15 mouse cellular contexts compared by ENCODE assay signal in the genomic region with DNA sequence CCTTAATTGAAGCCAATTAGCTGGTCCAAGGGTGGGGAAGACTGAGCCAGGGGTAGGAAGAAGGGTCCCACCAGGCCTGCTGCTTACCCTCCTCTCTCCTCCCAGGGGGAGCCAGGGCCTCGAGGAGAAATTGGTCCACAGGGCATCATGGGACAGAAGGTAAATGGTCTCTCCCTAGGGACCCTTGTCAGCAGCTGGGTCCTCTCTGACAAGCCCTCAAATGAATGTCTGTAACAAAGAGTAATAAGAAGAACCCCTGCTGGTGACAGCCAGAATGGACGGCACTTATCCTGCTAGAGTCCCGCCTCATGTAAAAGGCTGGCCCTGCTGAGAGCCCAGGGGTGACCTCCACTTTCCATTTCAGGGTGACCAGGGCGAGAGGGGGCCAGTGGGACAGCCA. TPM values are rescaled to one million over a fixed set of nuclear protein-coding genes. Genes with fewer than 3 reads are reported as not detected.
A peak's percentile ranks its signal among the peaks of the same experiment; 100 is the strongest.
DNase-seq lines count a peak whose midpoint lies in the region; ATAC-seq and TF ChIP-seq lines count a peak whose summit lies in the region.
"Had no signal": no experiment of that assay in that cellular context is flagged by ENCODE, and none has a peak within 500 bp of the region (broad histone marks: within the 10 kb centered on the region; RNA-seq: fewer than 3 reads in every experiment).

No protein-coding gene starts in this region.

- peak overlapping the region; percentile 42; the same call in 1 of the 2 replicates for H3K4me2 ChIP-seq in forebrain, postnatal 0 days (ENCODE audit: low read depth)
- H3K4me2 ChIP-seq in forebrain, embryonic 14.5 days (ENCODE audit: low read length): no peak overlapping the region
- H3K4me2 ChIP-seq in liver, postnatal 0 days (ENCODE audit: low read depth, low read length): no peak overlapping the region
- no peak overlapping the region for H3K4me2 ChIP-seq in embryonic facial prominence, embryonic 15.5 days (replicated peaks)
- H3K4me2 ChIP-seq in neural tube, embryonic 15.5 days: peak overlapping the region; percentile 54
- no peak overlapping the region for H3K4me2 ChIP-seq in intestine, postnatal 0 days (replicated peaks; ENCODE audit: low read depth)

- TF ChIP-seq EP300 in liver, postnatal 0 days (IDR thresholded peaks at IDR 0.05; ENCODE audit: low read depth): no peak

- no peaks in the 10 kb centered on the region for H3K9me3 ChIP-seq in forebrain, postnatal 0 days (ENCODE audit: low read length)
- H3K9me3 ChIP-seq in forebrain, embryonic 14.5 days (replicated peaks; ENCODE audit: control insufficient read depth, low read length): no peaks in the 10 kb centered on the region
- H3K9me3 ChIP-seq in liver, postnatal 0 days (ENCODE audit: low read length): no peaks in the 10 kb centered on the region
- no peaks in the 10 kb centered on the region for H3K9me3 ChIP-seq in embryonic facial prominence, embryonic 15.5 days (replicated peaks)
- no peaks in the 10 kb centered on the region for H3K9me3 ChIP-seq in neural tube, embryonic 15.5 days (replicated peaks)
- no peaks in the 10 kb centered on the region for H3K9me3 ChIP-seq in intestine, postnatal 0 days (ENCODE audit: control insufficient read depth)

- peak; percentile 22 for TF ChIP-seq CTCF in forebrain, postnatal 0 days (IDR thresholded peaks at IDR 0.05; ENCODE audit: low read depth)
- 0 out of 2 replicates have a peak, but pooled peaks have one; percentile 16 for TF ChIP-seq CTCF in liver, postnatal 0 days (IDR thresholded peaks at IDR 0.05; ENCODE audit: low read depth)
- TF ChIP-seq CTCF in intestine, postnatal 0 days (IDR thresholded peaks at IDR 0.05; ENCODE audit: low read depth): no peak

- H3K27ac ChIP-seq in forebrain, postnatal 0 days (ENCODE audit: low read depth, low read length): no peak overlapping the region
- no peak overlapping the region for H3K27ac ChIP-seq in forebrain, embryonic 14.5 days (ENCODE audit: low read depth, low read length)
- no peak overlapping the region for H3K27ac ChIP-seq in liver, postnatal 0 days (ENCODE audit: low read depth)
- no peak overlapping the region for H3K27ac ChIP-seq in embryonic facial prominence, embryonic 15.5 days (replicated peaks)
- H3K27ac ChIP-seq in neural tube, embryonic 15.5 days (replicated peaks): no peak overlapping the region
- H3K27ac ChIP-seq in intestine, postnatal 0 days (ENCODE audit: low read depth, low read length): no peak overlapping the region

- H3K36me3 ChIP-seq in forebrain, postnatal 0 days (ENCODE audit: insufficient read depth): no peaks in the 10 kb centered on the region
- no peaks in the 10 kb centered on the region for H3K36me3 ChIP-seq in forebrain, embryonic 14.5 days (ENCODE audit: control insufficient read depth, insufficient read depth, low read length)
- no peaks in the 10 kb centered on the region for H3K36me3 ChIP-seq in liver, postnatal 0 days (replicated peaks; ENCODE audit: insufficient read depth, low read length)
- H3K36me3 ChIP-seq in embryonic facial prominence, embryonic 15.5 days: no peaks in the 10 kb centered on the region
- 0 out of 2 replicates have a peak, but pooled peaks cover 3% of the 10 kb centered on the region for H3K36me3 ChIP-seq in neural tube, embryonic 15.5 days
- H3K36me3 ChIP-seq in intestine, postnatal 0 days (ENCODE audit: control insufficient read depth, insufficient read depth): no peaks in the 10 kb centered on the region

- no peak for DNase-seq in forebrain, postnatal 0 days
- DNase-seq in forebrain, embryonic 14.5 days (ENCODE audit: low spot score): no peak
- no peak for DNase-seq in liver, postnatal 0 days
- no peak for DNase-seq in liver
- DNase-seq: kidney, adult 18-20 months had no signal

- H3K9ac ChIP-seq in forebrain, postnatal 0 days: no peak overlapping the region
- no peak overlapping the region; the same call in 1 of the 2 replicates for H3K9ac ChIP-seq in forebrain, embryonic 14.5 days (ENCODE audit: low read length)
- no peak overlapping the region for H3K9ac ChIP-seq in liver, postnatal 0 days (replicated peaks)
- H3K9ac ChIP-seq in embryonic facial prominence, embryonic 15.5 days: no peak overlapping the region
- H3K9ac ChIP-seq in neural tube, embryonic 15.5 days (replicated peaks): no peak overlapping the region
- H3K9ac ChIP-seq in intestine, postnatal 0 days (ENCODE audit: low read depth, low read length): no peak overlapping the region

- H3K27me3 ChIP-seq in forebrain, postnatal 0 days (ENCODE audit: insufficient read depth, low read length): no peaks in the 10 kb centered on the region
- no peaks in the 10 kb centered on the region for H3K27me3 ChIP-seq in forebrain, embryonic 14.5 days (replicated peaks; ENCODE audit: control insufficient read depth, insufficient read depth, low read length)
- H3K27me3 ChIP-seq in liver, postnatal 0 days (ENCODE audit: insufficient read depth, low read length): peaks cover 19% of the 10 kb centered on the region
- no peaks in the 10 kb centered on the region for H3K27me3 ChIP-seq in embryonic facial prominence, embryonic 15.5 days
- no peaks in the 10 kb centered on the region for H3K27me3 ChIP-seq in neural tube, embryonic 15.5 days (replicated peaks)
- H3K27me3 ChIP-seq in intestine, postnatal 0 days (replicated peaks; ENCODE audit: control insufficient read depth, insufficient read depth, low read length): no peaks in the 10 kb centered on the region

- H3K4me3 ChIP-seq in forebrain, postnatal 0 days (ENCODE audit: low read depth, low read length): no peak overlapping the region
- no peak overlapping the region for H3K4me3 ChIP-seq in forebrain, embryonic 14.5 days (ENCODE audit: low read depth, low read length)
- H3K4me3 ChIP-seq in liver, postnatal 0 days (ENCODE audit: low read depth, low read length): no peak overlapping the region
- no peak overlapping the region for H3K4me3 ChIP-seq in embryonic facial prominence, embryonic 15.5 days (replicated peaks)
- H3K4me3 ChIP-seq in neural tube, embryonic 15.5 days (replicated peaks): no peak overlapping the region
- H3K4me3 ChIP-seq in intestine, postnatal 0 days (ENCODE audit: low read depth, low read length): no peak overlapping the region

- H3K4me1 ChIP-seq in forebrain, postnatal 0 days (ENCODE audit: insufficient read depth): no peaks in the 10 kb centered on the region
- 0 out of 2 replicates have a peak, but pooled peaks cover 2% of the 10 kb centered on the region for H3K4me1 ChIP-seq in forebrain, embryonic 14.5 days (ENCODE audit: control insufficient read depth, insufficient read depth, low read length)
- H3K4me1 ChIP-seq in liver, postnatal 0 days (ENCODE audit: insufficient read depth): no peaks in the 10 kb centered on the region
- H3K4me1 ChIP-seq in embryonic facial prominence, embryonic 15.5 days: peaks cover 11% of the 10 kb centered on the region; the same call in 1 of the 2 replicates
- peaks cover 11% of the 10 kb centered on the region for H3K4me1 ChIP-seq in neural tube, embryonic 15.5 days
- no peaks in the 10 kb centered on the region for H3K4me1 ChIP-seq in intestine, postnatal 0 days (replicated peaks; ENCODE audit: control insufficient read depth, insufficient read depth, low read length)

- WGBS in forebrain, postnatal 0 days: 23% methylated on average over 4 of the region's 4 CpGs
- 18% methylated on average over 4 of the region's 4 CpGs for WGBS in forebrain, embryonic 14.5 days
- 37% methylated on average over 4 of the region's 4 CpGs for WGBS in liver, postnatal 0 days (ENCODE audit: insufficient replicate concordance)
- 40% methylated on average over 4 of the region's 4 CpGs for WGBS in embryonic facial prominence, embryonic 15.5 days
- WGBS in neural tube, embryonic 15.5 days: 24% methylated on average over 4 of the region's 4 CpGs
- WGBS in intestine, postnatal 0 days: 50% methylated on average over 4 of the region's 4 CpGs

- no peak for ATAC-seq in forebrain, postnatal 0 days
- no peak for ATAC-seq in forebrain, embryonic 14.5 days
- no peak for ATAC-seq in liver, postnatal 0 days
- peak; percentile 48; the same call in 1 of the 2 replicates for ATAC-seq in embryonic facial prominence, embryonic 15.5 days (ENCODE audit: insufficient number of reproducible peaks, low FRiP score, low TSS enrichment, low read depth)
- peak; percentile 14; the same call in 1 of the 2 replicates for ATAC-seq in neural tube, embryonic 15.5 days (ENCODE audit: low FRiP score)
- no peak for ATAC-seq in intestine, postnatal 0 days
- no peak for ATAC-seq in megakaryocyte, adult 5-6 weeks (ENCODE audit: poor library complexity, severe bottlenecking)

RNA-seq across cellular contexts. Expression of a gene that starts 12.7 kb away (rescaled TPM):
- 28.1 and 29.8 TPM in 2 replicates for total RNA-seq in forebrain, postnatal 0 days (2014; rRNA removed)
- polyA plus RNA-seq in forebrain, postnatal 0 days (2015; fragmentation: Nextera tagmentation; extraction: Ambion mirVana): 8.2 and 9.1 TPM in 2 replicates
- 2.2 and 3.8 TPM in 2 replicates for polyA plus RNA-seq in forebrain, embryonic 14.5 days (2014; fragmentation: Nextera tagmentation; extraction: Ambion mirVana)
- polyA plus RNA-seq in liver, postnatal 0 days (2015; fragmentation: Nextera tagmentation; extraction: Ambion mirVana): 0.34 and 0.44 TPM in 2 replicates
- 67.2 and 97.9 TPM in 2 replicates for polyA plus RNA-seq in embryonic facial prominence, embryonic 15.5 days (2015; fragmentation: Nextera tagmentation; extraction: Ambion mirVana)
- 21.5 and 36.1 TPM in 2 replicates for polyA plus RNA-seq in neural tube, embryonic 15.5 days (2015; fragmentation: Nextera tagmentation; extraction: Ambion mirVana)
- 3.9 TPM in 2 replicates for polyA plus RNA-seq in intestine, postnatal 0 days (2015; fragmentation: Nextera tagmentation; extraction: Ambion mirVana)
- not detected in 2 replicates for total RNA-seq in megakaryocyte, adult 5-6 weeks (2015)
- not detected in 2 replicates for total RNA-seq in megakaryocyte, adult 5-6 weeks (2017)
- total RNA-seq: common myeloid progenitor, adult 5-6 weeks; monocyte, adult 5-6 weeks had no signal

RNA-seq across cellular contexts. Expression of a gene that starts 34.8 kb away (rescaled TPM):
- 86.8 and 92.0 TPM in 2 replicates for total RNA-seq in forebrain, postnatal 0 days (2014; rRNA removed)
- 41.3 and 49.7 TPM in 2 replicates for polyA plus RNA-seq in forebrain, postnatal 0 days (2015; fragmentation: Nextera tagmentation; extraction: Ambion mirVana)
- 35.3 and 40.9 TPM in 2 replicates for polyA plus RNA-seq in forebrain, embryonic 14.5 days (2014; fragmentation: Nextera tagmentation; extraction: Ambion mirVana)
- 14.9 and 17.1 TPM in 2 replicates for polyA plus RNA-seq in liver, postnatal 0 days (2015; fragmentation: Nextera tagmentation; extraction: Ambion mirVana)
- 14.9 and 15.7 TPM in 2 replicates for polyA plus RNA-seq in embryonic facial prominence, embryonic 15.5 days (2015; fragmentation: Nextera tagmentation; extraction: Ambion mirVana)
- polyA plus RNA-seq in neural tube, embryonic 15.5 days (2015; fragmentation: Nextera tagmentation; extraction: Ambion mirVana): 41.4 and 43.4 TPM in 2 replicates
- polyA plus RNA-seq in intestine, postnatal 0 days (2015; fragmentation: Nextera tagmentation; extraction: Ambion mirVana): 23.2 and 26.0 TPM in 2 replicates
- 95.9 and 115 TPM in 2 replicates for total RNA-seq in megakaryocyte, adult 5-6 weeks (2015)
- total RNA-seq in megakaryocyte, adult 5-6 weeks (2017): 37.2 and 62.2 TPM in 2 replicates

RNA-seq across cellular contexts. Expression of a gene that starts 46.2 kb away (rescaled TPM):
- 14.2 and 20.5 TPM in 2 replicates for total RNA-seq in forebrain, postnatal 0 days (2014; rRNA removed)
- polyA plus RNA-seq in forebrain, postnatal 0 days (2015; fragmentation: Nextera tagmentation; extraction: Ambion mirVana): 13.0 and 16.1 TPM in 2 replicates
- 22.3 and 26.3 TPM in 2 replicates for polyA plus RNA-seq in forebrain, embryonic 14.5 days (2014; fragmentation: Nextera tagmentation; extraction: Ambion mirVana)
- 15.5 and 16.5 TPM in 2 replicates for polyA plus RNA-seq in liver, postnatal 0 days (2015; fragmentation: Nextera tagmentation; extraction: Ambion mirVana)
- 27.6 and 27.8 TPM in 2 replicates for polyA plus RNA-seq in embryonic facial prominence, embryonic 15.5 days (2015; fragmentation: Nextera tagmentation; extraction: Ambion mirVana)
- polyA plus RNA-seq in neural tube, embryonic 15.5 days (2015; fragmentation: Nextera tagmentation; extraction: Ambion mirVana): 24.8 and 32.4 TPM in 2 replicates
- polyA plus RNA-seq in intestine, postnatal 0 days (2015; fragmentation: Nextera tagmentation; extraction: Ambion mirVana): 22.9 and 23.3 TPM in 2 replicates
- 61.3 and 63.0 TPM in 2 replicates for total RNA-seq in megakaryocyte, adult 5-6 weeks (2015)
- 62.0 and 80.7 TPM in 2 replicates for total RNA-seq in megakaryocyte, adult 5-6 weeks (2017)

RNA-seq across cellular contexts. Expression of a gene that starts 57.2 kb away (rescaled TPM):
- not detected in 2 replicates for total RNA-seq in forebrain, postnatal 0 days (2014; rRNA removed)
- polyA plus RNA-seq in forebrain, postnatal 0 days (2015; fragmentation: Nextera tagmentation; extraction: Ambion mirVana): not detected in 2 replicates
- polyA plus RNA-seq in forebrain, embryonic 14.5 days (2014; fragmentation: Nextera tagmentation; extraction: Ambion mirVana): not detected in 2 replicates
- polyA plus RNA-seq in liver, postnatal 0 days (2015; fragmentation: Nextera tagmentation; extraction: Ambion mirVana): not detected in 2 replicates
- polyA plus RNA-seq in embryonic facial prominence, embryonic 15.5 days (2015; fragmentation: Nextera tagmentation; extraction: Ambion mirVana): not detected in 2 replicates
- not detected in 2 replicates for polyA plus RNA-seq in neural tube, embryonic 15.5 days (2015; fragmentation: Nextera tagmentation; extraction: Ambion mirVana)
- polyA plus RNA-seq in intestine, postnatal 0 days (2015; fragmentation: Nextera tagmentation; extraction: Ambion mirVana): not detected in 2 replicates
- not detected in 2 replicates for total RNA-seq in megakaryocyte, adult 5-6 weeks (2015)
- not detected in 2 replicates for total RNA-seq in megakaryocyte, adult 5-6 weeks (2017)
- total RNA-seq: common myeloid progenitor, adult 5-6 weeks; left cerebral cortex, adult 18-20 months had no signal
- polyA plus RNA-seq: forebrain, embryonic 16.5 days; liver, embryonic 16.5 days; stomach, embryonic 14.5 days had no signal

Comparison
In these comparisons a context has a peak if more than half of its experiments do, and no peak if none do; other contexts are left out.
1. H3K4me2 ChIP-seq: peak in forebrain, postnatal 0 days (single experiment) and neural tube, embryonic 15.5 days (single experiment); none in forebrain, embryonic 14.5 days (single experiment), liver, postnatal 0 days (single experiment), embryonic facial prominence, embryonic 15.5 days (single experiment) and intestine, postnatal 0 days (single experiment).
2. ATAC-seq: peak in embryonic facial prominence, embryonic 15.5 days (single experiment) and neural tube, embryonic 15.5 days (single experiment); none in forebrain, postnatal 0 days (single experiment), forebrain, embryonic 14.5 days (single experiment), liver, postnatal 0 days (single experiment), intestine, postnatal 0 days (single experiment) and megakaryocyte, adult 5-6 weeks (single experiment).